Mouse (Mus musculus): ENCODE measurements at regions not wholly inside any gene's neighbourhood (a gene's known extent, or its start where the extent isn't known, plus 50 kb on each side); places are given as distances from the start of the nearest gene placed in this dataset.

- no peak for DNase-seq (ENCODE audit: low read depth)
Measured at GRCm38 (mm10) chr5:126335091-126335490, 803.5 kb downstream of the Tmem132b start.

- no peak for DNase-seq (ENCODE audit: low read depth)
Measured at GRCm38 (mm10) chr5:126335553-126336520, 804.3 kb downstream of the Tmem132b start.

- no peak for DNase-seq (ENCODE audit: low read depth)
Measured at GRCm38 (mm10) chr5:126337884-126338283, 806.3 kb downstream of the Tmem132b start.

GRCm38 (mm10) chr5:126343570-126343969, 812.0 kb downstream of the Tmem132b start:
- no peak for DNase-seq (ENCODE audit: low read depth)

GRCm38 (mm10) chr5:126350936-126351335, 819.4 kb downstream of the Tmem132b start:
- DNase-seq (ENCODE audit: low read depth): no peak

GRCm38 (mm10) chr5:126369436-126369835, 837.9 kb downstream of the Tmem132b start:
- no peak for DNase-seq (ENCODE audit: low read depth)

- DNase-seq (ENCODE audit: low read depth): no peak
Measured at GRCm38 (mm10) chr5:126392306-126392705, 849.3 kb upstream of the Tmem132c start.

GRCm38 (mm10) chr5:126395331-126395730, 846.3 kb upstream of the Tmem132c start:
- no peak for DNase-seq (ENCODE audit: low read depth)

- no peak for DNase-seq (ENCODE audit: low read depth)
Measured at GRCm38 (mm10) chr5:126431748-126432147, 809.9 kb upstream of the Tmem132c start.

- no peak for DNase-seq (ENCODE audit: low read depth)
Measured at GRCm38 (mm10) chr5:126438696-126439095, 802.9 kb upstream of the Tmem132c start.

- DNase-seq (ENCODE audit: low read depth): no peak
Measured at GRCm38 (mm10) chr5:126440516-126440915, 801.1 kb upstream of the Tmem132c start.

GRCm38 (mm10) chr5:126475761-126476160, 765.8 kb upstream of the Tmem132c start:
- DNase-seq (ENCODE audit: low read depth): no peak

- DNase-seq (ENCODE audit: low read depth): no peak
Measured at GRCm38 (mm10) chr5:126522076-126522475, 719.5 kb upstream of the Tmem132c start.

- DNase-seq (ENCODE audit: low read depth): no peak
Measured at GRCm38 (mm10) chr5:126525863-126526262, 715.7 kb upstream of the Tmem132c start.

- DNase-seq (ENCODE audit: low read depth): no peak
Measured at GRCm38 (mm10) chr5:126530806-126531527, 710.6 kb upstream of the Tmem132c start.

GRCm38 (mm10) chr5:126531528-126531894, 710.1 kb upstream of the Tmem132c start:
- DNase-seq (ENCODE audit: low read depth): no peak

GRCm38 (mm10) chr5:126531975-126532374, 709.6 kb upstream of the Tmem132c start:
- DNase-seq (ENCODE audit: low read depth): no peak

- DNase-seq (ENCODE audit: low read depth): no peak
Measured at GRCm38 (mm10) chr5:126538072-126538471, 703.5 kb upstream of the Tmem132c start.

- DNase-seq (ENCODE audit: low read depth): no peak
Measured at GRCm38 (mm10) chr5:126544261-126544976, 697.2 kb upstream of the Tmem132c start.

GRCm38 (mm10) chr5:126547841-126548240, 693.8 kb upstream of the Tmem132c start:
- no peak for DNase-seq (ENCODE audit: low read depth)

GRCm38 (mm10) chr5:126551676-126552075, 689.9 kb upstream of the Tmem132c start:
- no peak for DNase-seq (ENCODE audit: low read depth)

- no peak for DNase-seq (ENCODE audit: low read depth)
Measured at GRCm38 (mm10) chr5:126559011-126559410, 682.6 kb upstream of the Tmem132c start.

All from c-Kit-positive CD71-negative TER-119-negative erythroid progenitor cells, embryonic 14.5 days (primary cell).